Mouse (Mus musculus): ENCODE results near the gene Syne4. TPM values are rescaled to one million over a fixed set of nuclear protein-coding genes. Genes with fewer than 3 reads are reported as not detected.
A peak's percentile ranks its signal among the peaks of the same experiment; 100 is the strongest.

The Syne4 gene
- polyA plus RNA-seq, 1 experiment, result 0.20 TPM

- Histone ChIP-seq H3K79me3 (ENCODE audit: low read depth) (no peaks in the 10 kb centered on the region), H3K4me3 (ENCODE audit: insufficient read depth, poor library complexity, severe bottlenecking) (no peak overlapping the region), H3ac (ENCODE audit: control insufficient read depth, insufficient read length, low read depth) (no peak overlapping the region), H3K79me2 (ENCODE audit: control insufficient read depth, insufficient read depth) (no peaks in the 10 kb centered on the region), H3K27me3 (ENCODE audit: control insufficient read depth, insufficient read depth, insufficient read length) (peaks cover 21% of the 10 kb centered on the region), H3K36me3 (ENCODE audit: control insufficient read depth, insufficient read depth) (no peaks in the 10 kb centered on the region)
- TF ChIP-seq MYOG (IDR thresholded peaks at IDR 0.05; ENCODE audit: control insufficient read depth, extremely low read depth, insufficient read length) (no peak), CTCF (IDR thresholded peaks at IDR 0.05; ENCODE audit: control insufficient read depth, insufficient read depth, insufficient read length) (no peak), CEBPB (IDR thresholded peaks at IDR 0.05; ENCODE audit: low read depth) (no peak), MAX (IDR thresholded peaks at IDR 0.05) (no peak), FOSL1 (IDR thresholded peaks at IDR 0.05; ENCODE audit: insufficient read depth, low read length, poor library complexity, severe bottlenecking) (no peak), MYOD1 (IDR thresholded peaks at IDR 0.05; ENCODE audit: control insufficient read depth, insufficient read length, low read depth) (no peak), USF1 (IDR thresholded peaks at IDR 0.05; ENCODE audit: low read depth) (no peak)
Observed at GRCm38 (mm10) chr7:30332622-30333259, 18.1 kb downstream of the Syne4 start.

- H3K36me3 ChIP-seq (ENCODE audit: control insufficient read depth, insufficient read depth), result no peaks in the 10 kb centered on the region
- no peaks in the 10 kb centered on the region for H3K79me2 ChIP-seq (ENCODE audit: control insufficient read depth, insufficient read depth)
- peaks cover 21% of the 10 kb centered on the region for H3K27me3 ChIP-seq (ENCODE audit: control insufficient read depth, insufficient read depth, insufficient read length)
- H3K4me3 ChIP-seq (ENCODE audit: insufficient read depth, poor library complexity, severe bottlenecking), result no peak overlapping the region
- no peaks in the 10 kb centered on the region for H3K79me3 ChIP-seq (ENCODE audit: low read depth)
- TF ChIP-seq CEBPB (IDR thresholded peaks at IDR 0.05; ENCODE audit: low read depth) (no peak), MAX (IDR thresholded peaks at IDR 0.05) (no peak), CTCF (IDR thresholded peaks at IDR 0.05; ENCODE audit: control insufficient read depth, insufficient read depth, insufficient read length) (no peak), MYOD1 (IDR thresholded peaks at IDR 0.05; ENCODE audit: control insufficient read depth, insufficient read length, low read depth) (no peak)
- no peak overlapping the region for H3ac ChIP-seq (ENCODE audit: control insufficient read depth, insufficient read length, low read depth)
Observed at GRCm38 (mm10) chr7:30333436-30333835, 18.8 kb downstream of the Syne4 start.

GRCm38 (mm10) chr7:30334563-30334962, 20.0 kb downstream of the Syne4 start:
- Histone ChIP-seq H3ac (ENCODE audit: control insufficient read depth, insufficient read length, low read depth) (no peak overlapping the region), H3K36me3 (ENCODE audit: control insufficient read depth, insufficient read depth) (no peaks in the 10 kb centered on the region), H3K4me3 (ENCODE audit: insufficient read depth, poor library complexity, severe bottlenecking) (no peak overlapping the region), H3K79me3 (ENCODE audit: low read depth) (no peaks in the 10 kb centered on the region), H3K79me2 (ENCODE audit: control insufficient read depth, insufficient read depth) (no peaks in the 10 kb centered on the region), H3K27me3 (ENCODE audit: control insufficient read depth, insufficient read depth, insufficient read length) (peaks cover 27% of the 10 kb centered on the region)
- no peak for TF ChIP-seq CEBPB (IDR thresholded peaks at IDR 0.05; ENCODE audit: low read depth)
- TF ChIP-seq CTCF (IDR thresholded peaks at IDR 0.05; ENCODE audit: control insufficient read depth, insufficient read depth, insufficient read length), result no peak
- TF ChIP-seq USF1 (IDR thresholded peaks at IDR 0.05; ENCODE audit: low read depth), result no peak
- TF ChIP-seq MYOG (IDR thresholded peaks at IDR 0.05; ENCODE audit: control insufficient read depth, extremely low read depth, insufficient read length), result no peak
- no peak for TF ChIP-seq MAX (IDR thresholded peaks at IDR 0.05)
- no peak for TF ChIP-seq FOSL1 (IDR thresholded peaks at IDR 0.05; ENCODE audit: insufficient read depth, low read length, poor library complexity, severe bottlenecking)
- no peak for TF ChIP-seq MYOD1 (IDR thresholded peaks at IDR 0.05; ENCODE audit: control insufficient read depth, insufficient read length, low read depth)

GRCm38 (mm10) chr7:30335688-30336087, 21.1 kb downstream of the Syne4 start:
- no peaks in the 10 kb centered on the region for H3K79me3 ChIP-seq (ENCODE audit: low read depth)
- H3ac ChIP-seq (ENCODE audit: control insufficient read depth, insufficient read length, low read depth), result no peak overlapping the region
- peaks cover 32% of the 10 kb centered on the region for H3K27me3 ChIP-seq (ENCODE audit: control insufficient read depth, insufficient read depth, insufficient read length)
- TF ChIP-seq MYOG (IDR thresholded peaks at IDR 0.05; ENCODE audit: control insufficient read depth, extremely low read depth, insufficient read length) (no peak), FOSL1 (IDR thresholded peaks at IDR 0.05; ENCODE audit: insufficient read depth, low read length, poor library complexity, severe bottlenecking) (no peak), USF1 (IDR thresholded peaks at IDR 0.05; ENCODE audit: low read depth) (no peak), MAX (IDR thresholded peaks at IDR 0.05) (no peak), CTCF (IDR thresholded peaks at IDR 0.05; ENCODE audit: control insufficient read depth, insufficient read depth, insufficient read length) (no peak), MYOD1 (IDR thresholded peaks at IDR 0.05; ENCODE audit: control insufficient read depth, insufficient read length, low read depth) (no peak), CEBPB (IDR thresholded peaks at IDR 0.05; ENCODE audit: low read depth) (no peak)
- H3K4me3 ChIP-seq (ENCODE audit: insufficient read depth, poor library complexity, severe bottlenecking), result no peak overlapping the region
- no peaks in the 10 kb centered on the region for H3K36me3 ChIP-seq (ENCODE audit: control insufficient read depth, insufficient read depth)
- no peaks in the 10 kb centered on the region for H3K79me2 ChIP-seq (ENCODE audit: control insufficient read depth, insufficient read depth)

GRCm38 (mm10) chr7:30336384-30336783, 21.8 kb downstream of the Syne4 start:
- Histone ChIP-seq H3K4me3 (ENCODE audit: insufficient read depth, poor library complexity, severe bottlenecking) (no peak overlapping the region), H3ac (ENCODE audit: control insufficient read depth, insufficient read length, low read depth) (no peak overlapping the region), H3K27me3 (ENCODE audit: control insufficient read depth, insufficient read depth, insufficient read length) (peaks cover 38% of the 10 kb centered on the region), H3K79me3 (ENCODE audit: low read depth) (no peaks in the 10 kb centered on the region), H3K79me2 (ENCODE audit: control insufficient read depth, insufficient read depth) (no peaks in the 10 kb centered on the region), H3K36me3 (ENCODE audit: control insufficient read depth, insufficient read depth) (no peaks in the 10 kb centered on the region)
- TF ChIP-seq MYOG (IDR thresholded peaks at IDR 0.05; ENCODE audit: control insufficient read depth, extremely low read depth, insufficient read length) (no peak), MAX (IDR thresholded peaks at IDR 0.05) (no peak), CTCF (IDR thresholded peaks at IDR 0.05; ENCODE audit: control insufficient read depth, insufficient read depth, insufficient read length) (peak; percentile 43)

Data from C2C12 (cell line).